Mouse (Mus musculus): Measurements from ENCODE around the gene Olfr555. TPM values are rescaled to one million over a fixed set of nuclear protein-coding genes. Genes with fewer than 3 reads are reported as not detected.
A peak's percentile ranks its signal among the peaks of the same experiment; 100 is the strongest.
"Not testable (repeated sequence)": the region's sequence is repeated elsewhere in the genome, so short reads cannot be mapped to it uniquely, and the experiment has no call there.

The Olfr555 gene
- polyA plus RNA-seq (2015; fragmentation: Nextera tagmentation; extraction: Ambion mirVana) = not detected in 2 replicates

DNA sequence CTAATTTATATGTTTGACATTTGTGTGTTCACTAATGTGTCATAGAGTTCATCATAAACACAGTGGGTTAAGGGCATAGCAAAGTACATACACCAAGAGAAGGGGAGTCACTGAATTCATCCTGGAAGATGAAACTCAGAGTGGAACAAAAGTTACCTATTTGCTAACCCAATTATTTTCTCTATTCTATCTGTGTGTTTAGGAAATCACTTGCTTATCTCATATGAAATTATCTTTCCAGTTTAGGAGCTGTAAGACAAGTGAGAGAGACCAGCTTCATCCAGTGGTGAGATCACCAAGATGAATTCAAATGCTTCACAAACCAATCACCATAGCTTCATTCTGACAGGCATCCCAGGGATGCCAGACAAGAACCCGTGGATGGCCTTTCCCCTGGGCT, at the start of gene Olfr555:
Olfr555 (plus strand) TSS at position 301 of the 400 bp plus-strand sequence.
- Histone ChIP-seq H3K27me3 (no peaks in the 10 kb centered on the region), H3K27ac (replicated peaks) (no peak within 1 kb of the TSS), H3K9ac (no peak within 1 kb of the TSS), H3K4me2 (no peak within 1 kb of the TSS), H3K9me3 (no peaks in the 10 kb centered on the region), H3K36me3 (no peaks in the 10 kb centered on the region), H3K4me3 (no peak within 1 kb of the TSS), H3K4me1 (replicated peaks) (no peaks in the 10 kb centered on the region)
- WGBS = 72% methylated on average over 1 of the region's 1 CpGs
- ATAC-seq (ENCODE audit: low read depth) = no peak

DNA sequence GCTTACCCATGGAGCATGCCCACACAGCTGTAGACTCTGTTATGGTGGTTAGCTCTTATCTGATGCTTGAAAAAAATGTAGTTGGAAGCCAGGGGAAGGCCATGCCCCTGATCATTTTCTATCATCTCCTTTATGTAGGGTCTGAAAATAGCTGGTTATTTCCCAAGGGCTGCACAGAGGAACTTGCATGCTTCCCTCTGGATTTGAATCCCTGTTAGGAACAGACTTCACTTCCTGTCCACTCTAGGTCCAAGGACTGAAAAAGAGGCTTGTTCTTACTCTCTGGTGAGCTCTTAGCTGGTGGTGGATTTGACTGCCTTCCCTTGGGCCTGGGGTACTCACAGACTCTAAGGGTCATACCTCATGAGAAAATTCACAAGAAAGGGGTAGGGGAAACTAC, 40.5 kb upstream of the Olfr555 start, which contains the start of gene Olfr553:
Olfr553 (minus strand) TSS at position 101 of the 400 bp plus-strand sequence.
- H3K4me1 ChIP-seq (replicated peaks) = no peaks in the 10 kb centered on the region
- no peaks in the 10 kb centered on the region for H3K36me3 ChIP-seq
- H3K27me3 ChIP-seq = no peaks in the 10 kb centered on the region
- no peak within 1 kb of the TSS for H3K4me2 ChIP-seq
- H3K9ac ChIP-seq = no peak within 1 kb of the TSS
- no peak within 1 kb of the TSS for H3K27ac ChIP-seq (replicated peaks)
- no peaks in the 10 kb centered on the region for H3K9me3 ChIP-seq
- no peak within 1 kb of the TSS for H3K4me3 ChIP-seq
- ATAC-seq (ENCODE audit: low read depth) = no peak

DNA sequence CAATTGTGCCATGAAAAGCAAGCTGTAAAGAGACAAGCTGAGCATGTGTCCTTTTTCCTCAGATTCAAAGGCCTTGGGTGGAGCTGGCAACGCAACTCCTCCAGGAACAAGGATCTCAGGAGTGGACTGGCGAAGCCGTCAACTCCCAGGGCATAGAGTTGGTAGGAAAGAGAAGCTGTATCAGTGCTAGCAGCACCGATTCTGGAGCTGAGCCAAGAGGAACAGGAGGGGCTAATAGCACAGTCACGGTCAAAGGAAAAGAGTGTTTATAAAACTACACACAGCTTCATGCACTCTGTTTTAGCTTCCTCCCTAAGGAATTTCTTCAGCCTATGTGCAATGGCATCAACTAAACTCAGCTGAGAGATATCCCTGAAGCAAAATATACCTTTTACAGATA, 39.0 kb upstream of the Olfr555 start:
- WGBS = 62% methylated on average over 5 of the region's 5 CpGs
- no peak overlapping the region for H3K4me3 ChIP-seq
- H3K9me3 ChIP-seq = no peaks in the 10 kb centered on the region
- H3K27ac ChIP-seq (replicated peaks) = no peak overlapping the region
- H3K9ac ChIP-seq = no peak overlapping the region
- H3K27me3 ChIP-seq = no peaks in the 10 kb centered on the region
- H3K4me1 ChIP-seq (replicated peaks) = no peaks in the 10 kb centered on the region
- no peak overlapping the region for H3K4me2 ChIP-seq
- H3K36me3 ChIP-seq = no peaks in the 10 kb centered on the region
- no peak for ATAC-seq (ENCODE audit: low read depth)

DNA sequence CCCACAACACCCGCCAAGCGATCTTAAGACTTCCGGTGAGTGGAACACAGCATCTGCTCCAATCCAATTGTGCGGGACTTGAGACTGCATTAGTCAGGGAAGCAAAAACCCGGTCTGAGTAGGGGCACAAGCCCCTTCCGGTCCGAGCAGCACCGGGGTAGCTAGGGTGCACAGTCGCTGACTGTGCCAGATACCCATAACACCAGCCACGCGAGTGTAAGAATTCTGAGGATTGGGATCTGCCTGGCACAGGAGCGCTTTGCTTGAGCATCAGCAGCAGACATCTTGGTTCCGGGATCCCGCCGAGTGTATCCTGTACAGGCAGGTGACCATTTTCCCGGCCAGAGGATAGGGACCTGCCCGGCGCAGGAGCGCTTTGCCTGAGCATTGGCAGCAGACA, 38.3 kb upstream of the Olfr555 start:
- WGBS = 90% methylated on average over 19 of the region's 19 CpGs

DNA sequence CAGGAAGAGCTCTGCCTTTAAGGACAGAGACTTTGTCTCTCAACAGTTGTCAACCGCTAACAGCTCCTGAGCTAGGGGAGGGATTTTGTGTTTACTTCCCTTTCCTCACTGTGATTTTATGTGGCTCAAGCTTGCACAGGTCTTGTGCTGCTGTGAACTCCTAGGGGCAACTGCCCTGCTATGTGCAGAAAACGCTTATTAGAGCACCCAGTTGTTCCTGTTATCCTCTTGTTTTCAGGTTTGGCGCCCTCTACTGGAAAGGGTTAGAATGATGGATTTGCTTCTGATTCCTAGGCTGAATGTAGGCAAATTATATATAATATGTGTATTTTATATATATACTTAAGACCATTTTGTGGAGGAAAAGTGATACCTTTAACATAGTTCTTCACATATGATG, 22.0 kb upstream of the Olfr555 start:
- Histone ChIP-seq H3K27ac (replicated peaks) (no peak overlapping the region), H3K9ac (no peak overlapping the region), H3K27me3 (no peaks in the 10 kb centered on the region), H3K4me3 (no peak overlapping the region), H3K4me2 (no peak overlapping the region), H3K9me3 (no peaks in the 10 kb centered on the region), H3K36me3 (no peaks in the 10 kb centered on the region), H3K4me1 (replicated peaks) (no peaks in the 10 kb centered on the region)
- ATAC-seq (ENCODE audit: low read depth) = no peak
- 35% methylated on average over 3 of the region's 3 CpGs for WGBS

More for the DNA sequence above, 38.3 kb upstream of the Olfr555 start:
- H3K4me1 ChIP-seq (replicated peaks); H3K9ac ChIP-seq; H3K27ac ChIP-seq (replicated peaks); H3K9me3 ChIP-seq; H3K4me2 ChIP-seq; H3K27me3 ChIP-seq; ATAC-seq (ENCODE audit: low read depth); H3K36me3 ChIP-seq; H3K4me3 ChIP-seq: not testable (repeated sequence)

DNA sequence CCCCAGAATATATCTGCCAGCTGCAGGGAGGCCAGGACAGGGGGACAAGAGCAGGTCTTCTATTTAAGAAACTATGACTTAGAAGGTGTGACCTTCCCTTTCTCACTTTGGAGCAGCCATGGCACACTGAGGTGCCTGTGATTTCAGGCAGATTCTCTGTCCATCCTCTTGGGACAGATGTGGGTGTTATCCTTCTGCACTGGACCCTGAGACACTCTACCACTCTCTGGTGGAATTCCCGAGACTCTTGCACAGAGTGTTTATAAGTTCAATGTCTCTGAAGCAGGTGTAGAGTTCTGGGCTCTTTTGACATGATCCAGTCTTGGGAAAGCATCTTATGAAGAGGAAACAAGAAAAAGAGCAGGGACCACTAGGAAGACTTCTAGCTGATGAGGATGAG, 20.5 kb upstream of the Olfr555 start, which contains the start of gene Olfr554:
Olfr554 (plus strand) TSS at position 301 of the 400 bp plus-strand sequence.
- H3K27ac ChIP-seq (replicated peaks) = no peak within 1 kb of the TSS
- no peaks in the 10 kb centered on the region for H3K4me1 ChIP-seq (replicated peaks)
- H3K9ac ChIP-seq = no peak within 1 kb of the TSS
- no peak for ATAC-seq (ENCODE audit: low read depth)
- H3K4me3 ChIP-seq = no peak within 1 kb of the TSS
- H3K27me3 ChIP-seq = no peaks in the 10 kb centered on the region
- H3K9me3 ChIP-seq = no peaks in the 10 kb centered on the region
- H3K4me2 ChIP-seq = no peak within 1 kb of the TSS
- H3K36me3 ChIP-seq = no peaks in the 10 kb centered on the region
- 82% methylated on average over 1 of the region's 1 CpGs for WGBS

DNA sequence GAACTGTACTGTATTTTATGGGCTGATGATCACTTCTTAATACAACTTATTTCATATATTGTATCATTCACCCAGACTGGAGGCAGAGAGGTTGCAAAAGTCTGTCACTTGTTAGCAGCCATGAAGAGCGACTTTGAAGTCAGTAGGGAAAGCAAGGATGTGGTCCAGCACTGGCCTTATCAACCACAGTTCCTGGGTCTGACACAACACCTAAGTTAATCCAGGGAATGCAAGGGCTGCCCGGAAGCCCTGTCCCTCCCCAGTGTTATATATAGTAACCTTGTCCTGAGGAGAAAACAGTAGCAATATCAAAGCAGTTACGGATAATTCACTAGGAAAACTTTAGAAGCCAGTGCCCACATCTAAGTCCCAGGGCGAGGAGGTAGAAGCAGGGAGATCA, 13.7 kb upstream of the Olfr555 start:
- not testable (repeated sequence) for H3K36me3 ChIP-seq; ATAC-seq (ENCODE audit: low read depth); H3K4me3 ChIP-seq; H3K27me3 ChIP-seq; H3K9me3 ChIP-seq; H3K27ac ChIP-seq (replicated peaks); H3K4me1 ChIP-seq (replicated peaks); H3K4me2 ChIP-seq; H3K9ac ChIP-seq
- 93% methylated on average over 4 of the region's 4 CpGs for WGBS

DNA sequence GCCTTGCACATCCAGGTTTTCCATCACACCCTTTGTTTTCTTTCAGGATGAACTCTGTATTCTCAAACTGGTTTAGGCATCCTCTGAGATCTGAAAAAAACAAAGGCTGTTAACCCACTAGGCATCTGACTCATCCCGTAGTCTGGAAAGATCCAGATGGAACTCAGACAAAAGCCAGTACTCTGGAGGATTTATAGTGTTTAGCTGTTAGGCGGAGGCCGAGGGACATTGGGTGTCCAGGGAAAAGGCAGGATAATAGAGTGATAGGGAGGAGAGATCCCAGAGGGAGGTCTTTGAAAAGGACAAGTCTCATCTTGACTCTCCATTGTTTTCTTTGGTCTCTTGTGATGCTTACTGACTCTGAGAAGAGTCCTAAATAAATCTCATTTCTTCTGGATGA, 6.0 kb downstream of the Olfr555 start, which contains the start of gene Olfr556:
Olfr556 (plus strand) TSS at position 301 of the 400 bp plus-strand sequence.
- Histone ChIP-seq H3K4me1 (replicated peaks) (no peaks in the 10 kb centered on the region), H3K36me3 (no peaks in the 10 kb centered on the region), H3K4me3 (no peak within 1 kb of the TSS), H3K9me3 (no peaks in the 10 kb centered on the region), H3K27me3 (no peaks in the 10 kb centered on the region), H3K4me2 (no peak within 1 kb of the TSS), H3K9ac (no peak within 1 kb of the TSS), H3K27ac (replicated peaks) (no peak within 1 kb of the TSS)
- 11% methylated on average over 3 of the region's 3 CpGs for WGBS
- no peak for ATAC-seq (ENCODE audit: low read depth)

DNA sequence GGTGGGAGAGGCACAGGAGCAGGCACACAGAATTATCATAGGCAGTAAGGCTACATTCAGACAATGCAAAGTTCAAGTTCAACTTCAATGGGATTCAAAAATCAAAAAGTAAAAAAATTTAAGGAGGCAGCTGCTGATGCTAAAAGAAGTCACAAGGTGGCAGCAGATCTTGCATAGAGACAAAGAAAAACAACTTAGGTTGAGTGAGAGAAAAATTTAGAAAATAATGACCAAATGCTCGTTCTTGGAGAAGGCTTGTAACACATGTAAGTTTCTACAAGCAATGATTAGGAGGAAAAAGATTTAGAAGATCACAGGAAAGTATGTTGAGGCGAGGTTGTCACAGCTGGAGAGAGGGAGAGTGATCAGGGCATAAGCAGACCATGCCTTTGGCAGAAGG, 6.8 kb downstream of the Olfr555 start:
- ATAC-seq (ENCODE audit: low read depth) = no peak
- 54% methylated on average over 2 of the region's 2 CpGs for WGBS
- Histone ChIP-seq H3K4me2 (no peak overlapping the region), H3K4me1 (replicated peaks) (no peaks in the 10 kb centered on the region), H3K27me3 (no peaks in the 10 kb centered on the region), H3K4me3 (no peak overlapping the region), H3K36me3 (no peaks in the 10 kb centered on the region), H3K9ac (no peak overlapping the region), H3K9me3 (no peaks in the 10 kb centered on the region), H3K27ac (replicated peaks) (no peak overlapping the region)

DNA sequence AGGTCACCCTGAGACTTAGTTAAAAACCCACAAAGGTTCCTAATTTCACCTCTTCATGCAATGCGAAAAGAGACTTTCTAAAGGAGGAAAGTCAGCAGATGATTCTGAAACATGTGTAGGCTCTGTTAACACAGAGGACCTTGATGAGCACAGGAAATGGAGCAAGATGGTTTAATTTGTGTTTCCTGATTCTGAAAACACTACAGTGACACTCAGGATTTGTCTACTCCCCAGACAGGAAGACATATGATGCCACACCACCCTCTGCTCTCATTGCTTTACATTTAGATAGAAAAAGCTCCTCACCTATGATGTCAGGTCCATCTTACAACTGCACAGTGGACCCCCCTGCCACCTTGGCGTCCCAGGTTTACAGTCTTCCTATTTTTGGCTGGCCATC, 17.6 kb downstream of the Olfr555 start:
- Histone ChIP-seq H3K4me2 (no peak overlapping the region), H3K9ac (no peak overlapping the region), H3K36me3 (0 out of 2 replicates have a peak, but pooled peaks cover 8% of the 10 kb centered on the region), H3K4me3 (no peak overlapping the region), H3K27me3 (no peaks in the 10 kb centered on the region), H3K4me1 (replicated peaks) (no peaks in the 10 kb centered on the region), H3K27ac (replicated peaks) (no peak overlapping the region), H3K9me3 (no peaks in the 10 kb centered on the region)
- 82% methylated on average over 2 of the region's 2 CpGs for WGBS
- no peak for ATAC-seq (ENCODE audit: low read depth)

DNA sequence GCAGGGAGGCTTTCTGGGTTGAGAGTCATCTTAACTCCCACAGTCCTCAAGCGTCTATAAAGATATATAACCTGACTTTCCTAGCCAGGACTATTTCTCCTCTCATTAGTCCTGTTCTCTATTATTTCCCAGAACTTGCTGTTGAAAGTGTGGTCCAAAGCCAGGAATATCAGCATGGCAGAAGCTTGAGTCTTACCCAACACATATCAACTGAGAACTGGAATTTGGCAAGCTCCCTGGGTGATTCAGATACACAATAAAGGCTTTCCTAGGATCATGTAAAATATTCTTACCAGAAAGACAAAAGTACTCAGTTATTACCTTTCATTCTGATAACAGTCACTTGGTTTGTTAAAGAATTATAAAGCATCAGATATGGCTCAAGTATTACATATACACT, 23.3 kb downstream of the Olfr555 start:
- 0 out of 2 replicates have a peak, but pooled peaks cover 8% of the 10 kb centered on the region for H3K36me3 ChIP-seq
- H3K9me3 ChIP-seq = no peaks in the 10 kb centered on the region
- H3K27ac ChIP-seq (replicated peaks) = no peak overlapping the region
- 97% methylated on average over 1 of the region's 1 CpGs for WGBS
- H3K9ac ChIP-seq = no peak overlapping the region
- H3K4me1 ChIP-seq (replicated peaks) = no peaks in the 10 kb centered on the region
- no peak overlapping the region for H3K4me3 ChIP-seq
- H3K27me3 ChIP-seq = no peaks in the 10 kb centered on the region
- H3K4me2 ChIP-seq = no peak overlapping the region
- ATAC-seq (ENCODE audit: low read depth) = no peak

DNA sequence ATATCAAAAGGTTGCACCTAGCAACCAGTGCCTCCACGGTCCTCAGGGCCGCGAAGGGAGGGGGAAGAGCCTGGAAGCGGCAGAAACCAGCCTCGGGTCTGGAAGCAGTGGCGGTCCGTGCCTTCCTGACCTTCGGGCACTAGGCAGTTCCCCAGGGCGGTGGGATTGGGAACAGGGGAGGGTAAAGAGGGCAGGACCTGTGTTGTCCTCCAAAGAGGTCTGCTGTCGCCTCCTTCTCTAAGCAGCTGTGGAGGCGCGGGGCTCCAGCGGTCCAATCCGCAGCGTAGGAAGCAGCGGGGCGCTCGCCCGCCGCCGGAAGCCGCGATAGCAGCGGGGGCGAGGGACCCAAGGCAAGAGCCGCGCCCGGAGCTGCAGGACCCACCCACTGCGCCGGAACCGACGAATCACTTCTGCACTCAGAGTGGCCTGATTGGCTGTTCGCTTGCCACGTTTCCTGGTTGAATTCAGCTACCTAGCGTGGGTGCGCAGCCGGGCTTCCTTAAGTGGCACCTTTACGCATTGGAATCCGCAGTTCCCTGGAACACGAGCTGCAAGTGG, 28.4 kb downstream of the Olfr555 start, which contains the start of gene Trim68:
Trim68 (minus strand) TSS at position 384 of the 558 bp plus-strand sequence.
- Histone ChIP-seq H3K4me3 (peak within 1 kb of the TSS; percentile 56), H3K4me2 (peak within 1 kb of the TSS; percentile 61), H3K9me3 (no peaks in the 10 kb centered on the region), H3K9ac (peak within 1 kb of the TSS; percentile 77), H3K36me3 (no peaks in the 10 kb centered on the region), H3K27ac (replicated peaks) (peak within 1 kb of the TSS; percentile 68), H3K4me1 (replicated peaks) (peaks cover 5% of the 10 kb centered on the region; the same call in 1 of the 2 replicates), H3K27me3 (no peaks in the 10 kb centered on the region)
- ATAC-seq (ENCODE audit: low read depth) = peak; percentile 100
- WGBS = under 1% methylated on average over 40 of the region's 40 CpGs

All from neural tube, embryonic 13.5 days (tissue).